Mouse (Mus musculus): ENCODE results near the gene Rnh1. TPM values are rescaled to one million over a fixed set of nuclear protein-coding genes. Genes with fewer than 3 reads are reported as not detected.

The Rnh1 gene
- polyA plus RNA-seq (2012; rRNA removed) = 59.0 and 75.9 TPM in 2 replicates

- peak; percentile 92 for DNase-seq
- peaks cover 22% of the 10 kb centered on the region for H3K4me1 ChIP-seq (replicated peaks; ENCODE audit: control insufficient read depth, insufficient read depth, low read length)
Measured at GRCm38 (mm10) chr7:141172116-141173006, at the start of gene Rnh1. Rnh1 (minus strand) TSS chr7:141172857.

GRCm38 (mm10) chr7:141222126-141222467, 49.4 kb upstream of the Rnh1 start:
- H3K36me3 ChIP-seq (ENCODE audit: control insufficient read depth, insufficient read depth, low read length) = no peaks in the 10 kb centered on the region
- H3K4me3 ChIP-seq (ENCODE audit: control insufficient read depth, insufficient read depth, low read length) = peak overlapping the region; percentile 24
- TF ChIP-seq POLR2A (IDR thresholded peaks at IDR 0.05; ENCODE audit: control insufficient read depth, extremely low read depth, insufficient read depth, low read length, poor library complexity) = no peak
- TF ChIP-seq CTCF (IDR thresholded peaks at IDR 0.05; ENCODE audit: borderline replicate concordance, control insufficient read depth, extremely low read depth, insufficient read depth, low read length, poor library complexity) = no peak
- no peaks in the 10 kb centered on the region for H3K27me3 ChIP-seq (ENCODE audit: control insufficient read depth, insufficient read depth, low read length)
- DNase-seq = no peak
- H3K27ac ChIP-seq (ENCODE audit: control insufficient read depth, insufficient read depth, low read length) = no peak overlapping the region
- WGBS = 20% methylated on average over 8 of the region's 8 CpGs
- peaks cover 14% of the 10 kb centered on the region for H3K4me1 ChIP-seq (replicated peaks; ENCODE audit: control insufficient read depth, insufficient read depth, low read length)

More at GRCm38 (mm10) chr7:141172116-141173006, at the start of gene Rnh1:
- Histone ChIP-seq H3K4me3 (ENCODE audit: control insufficient read depth, insufficient read depth, low read length) (peak within 1 kb of the TSS; percentile 67), H3K27me3 (ENCODE audit: control insufficient read depth, insufficient read depth, low read length) (no peaks in the 10 kb centered on the region), H3K27ac (ENCODE audit: control insufficient read depth, insufficient read depth, low read length) (peak within 1 kb of the TSS; percentile 75), H3K36me3 (ENCODE audit: control insufficient read depth, insufficient read depth, low read length) (no peaks in the 10 kb centered on the region)
- TF ChIP-seq CTCF (IDR thresholded peaks at IDR 0.05; ENCODE audit: borderline replicate concordance, control insufficient read depth, extremely low read depth, insufficient read depth, low read length, poor library complexity) (peak; percentile 60; the same call in 1 of the 2 replicates), POLR2A (IDR thresholded peaks at IDR 0.05; ENCODE audit: control insufficient read depth, extremely low read depth, insufficient read depth, low read length, poor library complexity) (peak; percentile 67)
- WGBS = 2% methylated on average over 55 of the region's 55 CpGs

GRCm38 (mm10) chr7:141221249-141222125, 48.8 kb upstream of the Rnh1 start:
- Histone ChIP-seq H3K4me1 (replicated peaks; ENCODE audit: control insufficient read depth, insufficient read depth, low read length) (peaks cover 16% of the 10 kb centered on the region), H3K4me3 (ENCODE audit: control insufficient read depth, insufficient read depth, low read length) (peak overlapping the region; percentile 24), H3K27me3 (ENCODE audit: control insufficient read depth, insufficient read depth, low read length) (no peaks in the 10 kb centered on the region), H3K27ac (ENCODE audit: control insufficient read depth, insufficient read depth, low read length) (no peak overlapping the region), H3K36me3 (ENCODE audit: control insufficient read depth, insufficient read depth, low read length) (no peaks in the 10 kb centered on the region)
- peak; percentile 90 for DNase-seq
- WGBS = 26% methylated on average over 44 of the region's 44 CpGs
- TF ChIP-seq CTCF (IDR thresholded peaks at IDR 0.05; ENCODE audit: borderline replicate concordance, control insufficient read depth, extremely low read depth, insufficient read depth, low read length, poor library complexity) (peak; percentile 54; the same call in 1 of the 2 replicates), POLR2A (IDR thresholded peaks at IDR 0.05; ENCODE audit: control insufficient read depth, extremely low read depth, insufficient read depth, low read length, poor library complexity) (no peak)

GRCm38 (mm10) chr7:141220377-141220776, 47.7 kb upstream of the Rnh1 start:
- DNase-seq = no peak
- 86% methylated on average over 1 of the region's 1 CpGs for WGBS
- H3K4me3 ChIP-seq (ENCODE audit: control insufficient read depth, insufficient read depth, low read length) = no peak overlapping the region
- H3K4me1 ChIP-seq (replicated peaks; ENCODE audit: control insufficient read depth, insufficient read depth, low read length) = peaks cover 20% of the 10 kb centered on the region
- H3K27me3 ChIP-seq (ENCODE audit: control insufficient read depth, insufficient read depth, low read length) = no peaks in the 10 kb centered on the region
- no peaks in the 10 kb centered on the region for H3K36me3 ChIP-seq (ENCODE audit: control insufficient read depth, insufficient read depth, low read length)
- TF ChIP-seq POLR2A (IDR thresholded peaks at IDR 0.05; ENCODE audit: control insufficient read depth, extremely low read depth, insufficient read depth, low read length, poor library complexity) = no peak
- TF ChIP-seq CTCF (IDR thresholded peaks at IDR 0.05; ENCODE audit: borderline replicate concordance, control insufficient read depth, extremely low read depth, insufficient read depth, low read length, poor library complexity) = no peak
- no peak overlapping the region for H3K27ac ChIP-seq (ENCODE audit: control insufficient read depth, insufficient read depth, low read length)

GRCm38 (mm10) chr7:141219558-141220099, 47.0 kb upstream of the Rnh1 start:
- H3K27ac ChIP-seq (ENCODE audit: control insufficient read depth, insufficient read depth, low read length) = no peak overlapping the region
- WGBS = 93% methylated on average over 1 of the region's 1 CpGs
- peaks cover 25% of the 10 kb centered on the region for H3K4me1 ChIP-seq (replicated peaks; ENCODE audit: control insufficient read depth, insufficient read depth, low read length)
- no peak overlapping the region for H3K4me3 ChIP-seq (ENCODE audit: control insufficient read depth, insufficient read depth, low read length)
- DNase-seq = no peak
- TF ChIP-seq CTCF (IDR thresholded peaks at IDR 0.05; ENCODE audit: borderline replicate concordance, control insufficient read depth, extremely low read depth, insufficient read depth, low read length, poor library complexity) (no peak), POLR2A (IDR thresholded peaks at IDR 0.05; ENCODE audit: control insufficient read depth, extremely low read depth, insufficient read depth, low read length, poor library complexity) (no peak)
- H3K36me3 ChIP-seq (ENCODE audit: control insufficient read depth, insufficient read depth, low read length) = no peaks in the 10 kb centered on the region
- H3K27me3 ChIP-seq (ENCODE audit: control insufficient read depth, insufficient read depth, low read length) = no peaks in the 10 kb centered on the region

All from thymus, adult 2 months (tissue).